Comparison of ENCODE assay signal across 12 mouse cellular contexts in genomic region chr6:52852404-52853107, GRCm38 (mm10).
DNase-seq lines count a peak whose midpoint lies in the region; ATAC-seq and TF ChIP-seq lines count a peak whose summit lies in the region.
"Had no signal": no experiment of that assay in that cellular context is flagged by ENCODE, and none has a peak within 500 bp of the region (broad histone marks: within the 10 kb centered on the region; RNA-seq: fewer than 3 reads in every experiment).

No protein-coding gene starts in this region.

- H3K27me3 ChIP-seq in Patski, result no peaks in the 10 kb centered on the region
- peaks cover 19% of the 10 kb centered on the region for H3K27me3 ChIP-seq in forebrain, embryonic 16.5 days (replicated peaks; ENCODE audit: control insufficient read depth, insufficient read depth, low read length)
- H3K27me3 ChIP-seq in limb, embryonic 14.5 days (ENCODE audit: control insufficient read depth, insufficient read depth, low read length), result no peaks in the 10 kb centered on the region
- H3K27me3 ChIP-seq: neural tube, embryonic 12.5 days had no signal

- CTCF ChIA-PET in Patski (lab: Charles Lee), result no interaction called here

- TF ChIP-seq CTCF in Patski (IDR thresholded peaks at IDR 0.05), result no peak

- H3K4me2 ChIP-seq in forebrain, embryonic 16.5 days (ENCODE audit: low read length), result no peak overlapping the region
- no peak overlapping the region; the same call in 1 of the 2 replicates for H3K4me2 ChIP-seq in limb, embryonic 14.5 days (replicated peaks; ENCODE audit: low read depth, low read length, severe bottlenecking)
- H3K4me2 ChIP-seq: heart, embryonic 11.5 days; lung, embryonic 14.5 days; neural tube, embryonic 12.5 days had no signal

- H3K4me1 ChIP-seq in forebrain, embryonic 16.5 days (replicated peaks; ENCODE audit: control insufficient read depth, insufficient read depth, low read length), result peaks cover 23% of the 10 kb centered on the region
- H3K4me1 ChIP-seq in limb, embryonic 14.5 days (ENCODE audit: control insufficient read depth, insufficient read depth, low read length), result peaks cover 60% of the 10 kb centered on the region

- H3K9me3 ChIP-seq in forebrain, embryonic 16.5 days (ENCODE audit: control insufficient read depth, low read length), result no peaks in the 10 kb centered on the region
- H3K9me3 ChIP-seq in limb, embryonic 14.5 days (ENCODE audit: control insufficient read depth, low read length), result no peaks in the 10 kb centered on the region
- H3K9me3 ChIP-seq: neural tube, embryonic 12.5 days had no signal

- H3K27ac ChIP-seq in forebrain, embryonic 16.5 days (ENCODE audit: low read length), result peak overlapping the region; percentile 31; the same call in 1 of the 2 replicates
- H3K27ac ChIP-seq in limb, embryonic 14.5 days (replicated peaks; ENCODE audit: low read depth, low read length), result peak overlapping the region; percentile 74
- H3K27ac ChIP-seq: neural tube, embryonic 12.5 days had no signal

- POLR2A ChIA-PET in Patski (lab: Charles Lee), result interaction anchor here (0.6 kb wide), 1 partner anchor 27 kb away, joined by 3 read pairs; no protein-coding TSS in a partner anchor

- in situ Hi-C loops in Patski (cut with MboI; ENCODE audit: low pct_unique_long_range_greater_than_20kb), result no loop called here

- peak; percentile 59 for DNase-seq in Patski (ENCODE audit: low read depth, low spot score)
- DNase-seq in embryo, embryonic 10.5 days (ENCODE audit: low spot score), result peak; percentile 57
- DNase-seq in limb, embryonic 14.5 days (ENCODE audit: low spot score), result peak; percentile 65
- no peak for DNase-seq in kidney, adult 9 months
- DNase-seq in kidney, adult 18-20 months, result no peak
- DNase-seq: lung, embryonic 14.5 days; thymus, postnatal 14 days had no signal

- H3K9ac ChIP-seq in forebrain, embryonic 16.5 days (replicated peaks; ENCODE audit: low read depth, low read length), result no peak overlapping the region
- H3K9ac ChIP-seq in limb, embryonic 14.5 days (ENCODE audit: low read depth, low read length, severe bottlenecking), result no peak overlapping the region
- H3K9ac ChIP-seq: lung, embryonic 14.5 days; neural tube, embryonic 12.5 days had no signal

- no peak for TF ChIP-seq POLR2A in limb, embryonic 14.5 days (IDR thresholded peaks at IDR 0.05; ENCODE audit: borderline replicate concordance, extremely low read depth, insufficient read depth, insufficient read length)

- 11% methylated on average over 8 of the region's 8 CpGs for WGBS in forebrain, embryonic 16.5 days
- WGBS in limb, embryonic 14.5 days, result 19% methylated on average over 8 of the region's 8 CpGs

- H3K36me3 ChIP-seq in forebrain, embryonic 16.5 days (ENCODE audit: control insufficient read depth, insufficient read depth), result no peaks in the 10 kb centered on the region
- no peaks in the 10 kb centered on the region for H3K36me3 ChIP-seq in limb, embryonic 14.5 days (ENCODE audit: control insufficient read depth, insufficient read depth, low read length)
- H3K36me3 ChIP-seq: neural tube, embryonic 12.5 days had no signal

- no peak overlapping the region for H3K4me3 ChIP-seq in forebrain, embryonic 16.5 days (replicated peaks; ENCODE audit: low read length)
- no peak overlapping the region for H3K4me3 ChIP-seq in limb, embryonic 14.5 days (replicated peaks; ENCODE audit: low read length)
- H3K4me3 ChIP-seq: neural tube, embryonic 12.5 days had no signal

- ATAC-seq in Patski, result no peak
- ATAC-seq in forebrain, embryonic 16.5 days, result peak; percentile 64
- peak; percentile 83 for ATAC-seq in limb, embryonic 14.5 days (ENCODE audit: low FRiP score, low read depth)
- ATAC-seq in activated CD4-positive, CD25-positive, alpha-beta regulatory T cell, adult 4 months, result no peak
- ATAC-seq: intestine, postnatal 0 days had no signal

Comparison
In these comparisons a context has a peak if more than half of its experiments do, and no peak if none do; other contexts are left out.
1. ATAC-seq: peak in forebrain, embryonic 16.5 days (single experiment) and limb, embryonic 14.5 days (single experiment); none in Patski (single experiment) and activated CD4-positive, CD25-positive, alpha-beta regulatory T cell, adult 4 months (single experiment).
2. DNase-seq: peak in Patski (single experiment), embryo, embryonic 10.5 days (single experiment) and limb, embryonic 14.5 days (single experiment); none in kidney, adult 9 months (single experiment) and kidney, adult 18-20 months (single experiment).